Mouse (Mus musculus): ENCODE measurements at regions not wholly inside any gene's neighbourhood (a gene's known extent, or its start where the extent isn't known, plus 50 kb on each side); places are given as distances from the start of the nearest gene placed in this dataset.

DNA sequence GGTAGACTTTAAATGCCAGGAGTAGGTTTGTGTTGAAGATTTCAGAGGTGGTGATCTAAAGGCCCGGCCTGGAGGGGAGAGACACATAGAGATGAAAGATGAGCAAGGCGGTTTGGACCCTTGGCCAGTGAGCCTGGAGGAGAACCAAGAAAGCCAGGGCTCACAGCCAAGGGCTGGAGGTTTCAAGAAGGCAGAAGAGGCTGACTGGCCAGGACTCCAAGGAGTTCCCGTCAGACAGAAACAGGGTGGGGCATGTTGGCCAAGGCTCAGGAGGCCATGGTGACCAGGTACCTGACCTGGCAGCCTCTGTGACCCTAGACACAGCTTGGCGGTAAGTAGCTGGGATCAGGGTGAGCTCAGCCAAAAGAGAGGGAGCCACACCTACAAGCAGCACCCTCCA, 159.3 kb upstream of the Spdye4c start:
- no peak for DNase-seq (ENCODE audit: low read depth, low spot score)

DNA sequence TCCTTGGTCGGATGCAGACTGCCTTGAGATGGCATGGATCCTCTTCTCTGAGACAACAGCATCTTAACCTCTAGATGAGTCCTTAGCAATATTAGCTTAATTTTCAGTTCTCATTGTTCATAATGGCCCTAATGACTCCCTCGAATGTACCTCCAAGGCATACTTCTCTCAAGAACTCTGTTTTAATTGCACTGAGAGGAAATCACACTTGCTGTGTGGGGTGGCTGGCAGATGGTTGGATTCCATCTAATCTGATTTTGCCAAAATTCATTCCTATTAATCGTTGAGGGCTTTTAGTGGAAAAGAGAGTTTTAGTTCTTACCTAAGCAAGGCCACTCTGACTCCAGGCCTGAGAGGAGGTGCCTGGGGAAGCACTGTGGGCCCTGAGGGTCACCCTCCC, 158.3 kb upstream of the Spdye4c start:
- no peak for DNase-seq (ENCODE audit: low read depth, low spot score)

DNA sequence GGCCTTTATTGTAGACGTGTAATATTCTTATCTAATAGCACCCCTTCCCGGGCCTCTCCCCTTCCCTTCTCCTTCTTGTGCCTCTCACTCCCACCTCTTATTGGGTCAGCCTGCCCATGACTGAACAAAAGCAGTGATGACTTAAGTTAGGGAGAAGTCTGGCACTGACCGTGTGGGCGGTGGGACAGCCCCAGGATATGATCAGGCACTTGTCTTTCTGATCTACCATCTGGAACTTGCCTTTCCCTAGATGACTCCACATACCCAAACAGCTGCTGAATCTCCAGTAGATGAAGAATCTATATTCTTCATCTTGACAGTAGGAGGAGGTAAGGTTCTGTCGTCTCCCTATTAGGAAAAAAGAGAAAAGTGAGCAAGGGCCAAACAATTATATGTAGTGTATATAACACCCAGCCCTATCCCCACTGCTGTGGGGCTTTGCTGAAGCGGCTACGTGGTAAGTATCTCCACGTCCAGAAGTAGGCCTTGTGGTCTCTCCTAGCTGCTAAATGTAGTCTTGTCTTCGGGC, 157.4 kb upstream of the Spdye4c start:
- DNase-seq (ENCODE audit: low read depth, low spot score) = no peak

DNA sequence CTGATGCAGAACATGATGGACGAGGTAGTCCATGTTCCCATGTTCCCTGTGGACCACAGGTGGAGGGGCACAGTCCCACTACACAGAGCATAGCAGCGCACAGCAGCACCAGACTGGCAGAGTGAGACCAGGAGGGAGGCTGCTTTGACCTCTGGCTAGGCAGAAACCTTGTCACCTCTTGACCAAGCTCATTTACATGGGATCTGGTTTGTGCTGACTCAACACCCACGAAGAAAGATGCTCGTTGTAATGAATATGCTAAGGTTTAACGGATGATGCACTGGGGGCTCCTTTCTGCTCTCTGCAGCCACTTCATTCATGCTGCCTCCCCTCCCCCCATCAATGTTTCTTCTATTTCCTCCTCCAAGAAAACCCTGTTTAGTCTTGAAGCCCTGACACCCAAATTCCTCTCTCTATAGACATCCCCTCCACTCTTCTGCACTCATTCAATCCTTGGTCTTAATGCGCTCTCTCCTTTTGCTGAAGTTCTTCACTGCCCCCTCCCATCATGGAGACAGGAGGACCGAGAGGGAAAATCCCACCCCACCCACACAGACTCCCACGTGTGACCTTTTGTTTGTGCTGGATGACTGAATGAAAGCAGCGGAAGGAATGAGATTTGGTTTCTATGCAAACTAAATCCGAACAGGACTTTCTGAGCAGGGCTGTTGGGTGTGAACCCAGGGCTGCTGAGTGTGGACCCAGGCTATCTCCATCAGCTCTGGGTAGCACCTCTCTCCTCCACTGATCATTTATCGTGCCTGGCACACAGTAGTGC, 156.6 kb upstream of the Spdye4c start:
- no peak for DNase-seq (ENCODE audit: low read depth, low spot score)

DNA sequence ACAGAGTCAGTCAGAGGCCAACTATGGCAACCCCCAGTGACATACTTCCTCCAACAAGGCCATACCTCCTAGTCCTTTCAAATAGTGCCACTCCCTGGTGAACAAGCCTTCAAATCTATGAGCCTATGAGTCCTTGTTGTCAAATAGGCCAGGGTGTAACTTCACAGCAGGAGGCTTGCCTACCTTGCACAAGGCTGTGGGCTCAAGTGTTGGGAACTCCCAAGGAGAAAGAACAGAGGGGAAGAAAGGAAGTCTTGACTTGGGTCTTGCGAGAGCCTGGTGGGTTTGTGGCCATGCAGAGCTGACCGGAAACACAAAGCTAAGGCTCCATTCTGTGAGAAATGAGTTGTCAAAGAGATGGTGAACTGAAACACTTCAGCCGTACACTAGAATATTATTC, 154.6 kb upstream of the Spdye4c start:
- no peak for DNase-seq (ENCODE audit: low read depth, low spot score)

DNA sequence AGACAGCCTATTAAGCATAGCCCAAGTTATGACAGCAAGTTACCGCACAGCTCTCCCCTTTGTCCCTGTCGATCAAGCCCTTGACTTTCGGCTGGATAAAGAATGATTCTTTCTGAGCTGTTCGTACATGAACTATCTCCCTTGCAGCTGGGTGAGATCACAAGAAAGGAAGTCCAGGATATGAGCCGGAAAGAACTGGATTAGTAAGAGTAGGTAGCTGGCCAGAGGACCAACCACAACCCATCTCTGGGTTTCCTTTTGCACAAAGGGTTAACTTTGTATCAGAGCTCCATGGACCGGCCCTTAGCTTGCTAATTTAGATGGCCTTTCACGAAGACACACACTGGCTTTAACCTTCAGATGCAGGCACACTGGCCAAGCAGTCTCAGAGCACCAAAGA, 153.3 kb upstream of the Spdye4c start:
- no peak for DNase-seq (ENCODE audit: low read depth, low spot score)

DNA sequence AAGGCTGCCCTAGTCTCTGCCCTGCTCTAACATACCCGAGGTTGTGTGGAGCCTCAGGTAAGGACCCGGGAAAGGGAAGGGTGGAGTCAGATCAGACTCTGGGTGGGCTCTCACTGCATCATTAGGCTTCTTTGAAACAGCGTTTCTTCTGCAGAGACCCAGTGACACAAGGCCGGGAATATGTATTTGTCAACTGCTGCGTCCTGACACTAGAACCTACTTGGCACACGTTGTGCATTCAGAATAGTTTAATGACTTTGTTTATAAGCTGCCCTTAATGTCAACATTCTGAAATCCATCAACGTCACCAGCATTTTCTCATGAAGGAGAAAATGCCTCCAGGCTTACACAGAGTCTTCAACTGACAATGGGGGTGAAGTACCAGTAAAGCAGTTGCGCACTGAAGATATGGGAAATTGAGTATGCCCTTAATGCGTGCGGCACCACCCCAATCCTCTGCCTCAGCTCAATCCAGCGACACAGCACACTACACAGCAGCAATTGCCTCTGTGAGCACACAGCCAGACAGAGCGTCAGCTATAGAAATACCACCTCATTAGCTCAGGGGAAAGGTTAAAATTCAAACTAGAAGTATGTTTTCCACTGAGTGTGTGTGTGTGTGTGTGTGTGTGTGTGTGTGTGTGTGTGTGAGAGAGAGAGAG, 152.7 kb upstream of the Spdye4c start:
- DNase-seq (ENCODE audit: low read depth, low spot score) = no peak

DNA sequence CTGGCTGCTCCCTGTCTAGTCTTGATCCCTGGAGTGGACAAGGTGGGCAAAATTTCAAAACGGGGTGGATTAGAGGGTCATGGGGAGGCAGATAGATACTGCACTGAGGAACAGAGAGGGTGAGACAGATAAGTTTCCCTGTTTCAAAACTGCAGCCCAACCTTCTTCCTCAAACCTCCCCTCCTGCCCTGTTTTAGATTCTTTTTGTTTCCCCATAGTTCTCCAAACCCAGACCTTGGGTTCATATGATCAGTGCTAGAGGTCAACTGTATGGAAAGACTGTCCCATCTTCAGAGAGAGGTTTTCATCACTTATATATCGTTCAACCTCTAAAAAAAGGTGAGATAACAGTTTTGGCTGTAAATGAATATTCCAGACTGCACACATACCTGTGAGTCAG, 152.1 kb upstream of the Spdye4c start:
- DNase-seq (ENCODE audit: low read depth, low spot score) = no peak

DNA sequence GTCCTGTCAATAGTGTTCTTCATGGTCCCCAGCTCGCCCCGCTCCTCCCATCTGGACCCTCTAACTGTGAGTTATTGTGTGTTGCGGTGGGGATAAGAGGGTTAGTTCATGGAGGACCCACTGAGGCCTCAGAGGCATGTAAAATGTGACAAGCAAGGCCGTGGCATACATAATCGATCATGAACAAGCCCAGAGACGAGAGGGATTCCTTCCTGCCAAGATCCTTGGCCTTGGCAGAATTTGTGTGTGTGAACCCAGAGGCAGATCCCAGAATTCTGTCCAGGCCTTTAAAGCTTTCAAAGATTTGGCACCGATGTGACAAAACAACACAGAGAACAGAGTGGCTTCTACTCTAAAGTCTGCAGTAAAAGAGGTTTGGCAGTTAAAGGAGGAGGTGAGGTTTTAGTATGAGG, 146.4 kb upstream of the Spdye4c start:
- DNase-seq (ENCODE audit: low read depth, low spot score) = no peak

DNA sequence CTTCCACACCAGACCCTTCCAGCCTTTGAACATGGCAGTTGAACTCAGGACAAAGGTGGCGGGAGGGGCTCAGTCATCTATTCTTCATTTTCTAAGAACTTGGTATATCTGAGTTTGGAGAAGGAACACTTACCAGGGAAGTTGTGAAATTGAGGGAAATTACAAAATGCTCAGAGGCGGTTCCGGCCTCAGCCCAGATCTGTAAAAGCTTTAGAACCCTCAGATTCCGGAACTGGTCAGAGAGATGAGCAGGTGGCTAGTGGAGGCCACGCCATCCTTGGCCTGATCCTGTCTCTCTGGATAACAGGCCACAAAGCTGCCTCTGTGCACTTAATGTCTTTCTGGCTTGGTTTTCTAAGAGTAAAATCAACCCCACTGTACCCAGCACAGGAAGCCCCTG, 145.6 kb upstream of the Spdye4c start:
- no peak for DNase-seq (ENCODE audit: low read depth, low spot score)

DNA sequence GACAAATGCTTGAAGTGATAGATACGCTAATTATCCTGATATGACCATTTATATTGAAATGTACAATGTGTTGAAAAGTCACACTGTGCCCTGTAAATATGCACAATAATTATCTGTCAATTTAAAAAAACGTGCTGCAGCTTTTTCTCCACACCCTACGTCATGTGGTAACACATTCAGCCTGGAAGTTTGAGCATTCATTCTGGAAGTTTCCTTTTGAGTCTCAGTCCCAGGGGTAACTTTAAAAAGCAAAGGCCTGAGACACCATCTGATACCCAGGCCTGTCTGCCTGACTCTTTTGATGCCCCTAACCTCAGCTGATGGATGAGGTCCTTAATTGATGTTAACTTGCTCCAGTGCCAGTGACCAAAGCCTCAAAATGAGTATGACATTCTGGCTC, 141.7 kb upstream of the Spdye4c start:
- DNase-seq (ENCODE audit: low read depth, low spot score) = no peak

DNA sequence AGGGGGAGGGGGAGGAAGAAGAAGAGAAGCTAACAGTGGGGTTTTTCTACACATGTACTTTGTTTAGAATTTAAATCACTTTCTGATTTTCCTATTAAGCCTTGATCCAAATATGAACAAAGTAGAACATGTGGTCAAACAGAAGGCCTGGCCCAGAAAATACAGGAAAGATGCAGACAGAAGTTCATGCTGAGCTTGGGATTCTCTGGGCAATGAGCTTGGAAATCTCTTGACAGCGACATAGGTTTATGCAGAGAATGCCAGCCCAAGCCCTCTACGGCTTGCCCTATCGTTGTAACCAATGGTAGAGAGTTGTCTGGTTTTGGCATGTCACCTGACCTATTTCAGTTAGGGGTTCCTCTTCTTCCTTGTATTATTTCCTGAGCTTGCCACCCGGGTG, 141.0 kb upstream of the Spdye4c start:
- no peak for DNase-seq (ENCODE audit: low read depth, low spot score)

DNA sequence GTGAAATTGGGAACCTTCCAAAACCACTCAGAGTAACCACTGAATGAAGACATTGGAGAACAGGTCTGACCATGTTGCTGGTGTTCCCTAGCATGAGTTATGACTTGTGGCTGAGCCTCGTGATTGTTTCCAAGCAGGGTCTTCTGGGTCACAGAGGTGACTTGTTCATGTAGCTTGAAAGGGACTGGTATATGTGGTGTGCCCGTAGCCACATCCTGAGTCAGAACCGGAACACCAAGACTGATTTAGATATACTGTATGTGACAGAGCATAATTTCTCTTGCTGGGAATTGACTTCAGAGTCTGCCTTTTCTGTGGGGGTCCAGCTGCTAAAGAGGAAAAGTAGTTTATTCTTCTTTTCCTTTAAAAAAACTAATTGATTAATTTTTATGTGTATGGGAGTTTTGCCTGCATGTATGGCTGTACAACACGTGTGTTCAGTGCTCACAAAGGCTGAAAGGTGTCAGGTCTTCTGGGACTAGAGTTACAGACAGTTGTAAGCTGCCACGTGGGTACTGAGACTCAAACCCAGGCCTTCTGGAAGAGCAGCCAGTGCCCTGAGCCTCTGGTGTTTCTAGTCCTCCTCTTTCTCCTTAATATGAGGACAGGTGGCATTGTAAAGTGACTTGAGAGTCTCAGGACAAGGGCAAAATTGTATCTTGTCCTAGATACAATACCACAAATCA, 139.3 kb upstream of the Spdye4c start:
- DNase-seq (ENCODE audit: low read depth, low spot score) = no peak

DNA sequence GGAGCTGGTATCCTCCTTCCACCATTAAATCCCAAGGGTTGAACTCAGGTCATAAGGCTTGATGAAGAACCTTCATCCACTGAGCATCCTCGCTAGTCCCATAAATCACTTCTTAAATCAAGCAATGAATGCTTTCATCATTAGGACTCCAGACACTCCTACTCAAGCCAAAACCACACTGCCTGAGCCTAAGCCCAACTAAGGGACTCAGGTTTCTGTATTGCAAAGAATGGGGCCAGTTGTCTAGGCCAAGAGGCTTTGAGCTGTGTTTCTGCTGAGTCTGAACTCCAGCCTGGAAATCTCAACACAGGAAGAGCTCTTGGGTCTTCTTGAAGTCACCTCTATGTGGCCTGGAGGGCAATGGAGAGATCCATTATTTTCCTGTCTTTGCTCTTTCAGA, 138.4 kb upstream of the Spdye4c start:
- DNase-seq (ENCODE audit: low read depth, low spot score) = no peak

DNA sequence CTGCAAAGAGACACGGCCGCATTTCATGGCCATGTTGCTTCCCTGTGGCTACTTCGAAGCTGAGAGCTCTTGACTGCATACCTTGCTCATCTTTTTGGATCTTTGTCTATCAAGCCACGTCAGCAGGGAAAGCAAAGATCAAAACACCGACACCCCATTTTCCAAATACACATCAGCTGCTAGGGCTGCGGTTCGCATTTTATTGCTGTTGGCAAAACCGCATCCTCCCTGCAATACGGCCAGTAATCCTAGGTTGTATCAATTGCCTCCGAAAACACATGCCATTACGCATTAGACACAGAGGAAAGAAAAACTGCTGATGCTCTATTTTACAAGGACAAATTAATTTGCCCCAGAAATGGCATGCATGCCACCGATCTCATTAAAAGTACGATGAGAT, 136.5 kb upstream of the Spdye4c start:
- DNase-seq (ENCODE audit: low read depth, low spot score) = no peak

DNA sequence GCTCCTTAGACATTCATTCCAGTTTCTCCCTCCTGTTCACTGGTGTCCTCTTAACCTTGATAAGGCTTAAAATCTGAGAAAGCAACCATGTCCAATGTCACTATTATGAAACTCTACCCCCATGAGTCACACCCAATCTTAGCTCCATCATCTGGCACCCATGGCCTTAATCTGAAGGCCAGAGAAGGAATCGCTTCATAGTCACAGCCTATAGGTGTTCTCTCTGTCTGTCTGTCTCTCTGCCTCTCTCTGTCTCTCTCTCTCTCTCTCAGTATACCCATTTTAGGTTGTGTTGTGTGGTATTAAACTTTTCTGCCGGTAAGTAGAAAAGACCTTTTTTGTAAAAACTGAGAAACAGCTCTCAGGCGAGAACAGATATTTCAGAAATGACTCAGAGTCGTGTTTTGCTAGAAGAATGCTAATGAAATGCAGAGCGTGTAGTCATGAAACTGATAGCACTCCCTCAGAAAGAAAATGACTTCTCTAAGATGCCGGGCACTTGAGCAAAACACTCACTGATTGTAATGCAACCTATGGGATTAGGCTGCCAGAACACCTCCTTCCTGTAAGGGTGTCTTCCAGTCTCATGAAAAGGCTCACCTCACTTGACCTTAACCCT, 133.3 kb upstream of the Spdye4c start:
- no peak for DNase-seq (ENCODE audit: low read depth, low spot score)

DNA sequence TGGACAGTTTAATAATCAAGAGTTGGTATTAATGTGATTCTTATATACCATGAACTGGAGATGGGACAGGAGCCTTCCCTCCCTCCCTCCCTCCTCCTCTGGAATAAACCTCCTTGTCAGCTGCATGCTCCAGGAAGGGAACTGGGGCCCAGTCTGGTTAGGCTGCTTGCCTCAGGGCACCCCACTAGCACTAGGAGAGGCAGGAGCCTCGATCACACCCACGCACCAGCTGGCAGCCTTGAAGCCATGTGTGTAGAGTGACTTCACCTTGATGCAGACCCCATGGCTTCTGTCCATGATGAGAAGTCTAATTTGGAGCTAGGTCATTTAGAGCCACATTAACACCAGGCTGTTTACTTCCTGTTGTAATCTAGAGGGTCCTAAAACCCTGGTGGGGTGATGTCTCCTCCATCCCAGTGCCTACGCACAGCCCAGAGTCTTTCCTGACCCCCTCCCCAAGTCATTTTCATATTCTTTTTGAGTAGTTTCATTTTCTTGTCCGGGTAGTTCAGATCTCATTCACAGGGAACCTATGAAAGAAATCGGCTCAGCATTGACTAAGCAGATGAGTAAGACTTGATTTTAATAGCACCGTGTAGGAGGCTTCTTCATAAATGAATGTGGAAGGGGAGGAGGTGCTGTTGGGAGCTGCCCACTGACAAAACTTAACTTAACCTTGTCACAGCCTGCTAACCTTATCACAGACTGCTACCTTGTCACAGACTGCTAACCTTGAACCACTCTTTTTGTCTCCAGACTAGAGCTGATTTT, 125.6 kb upstream of the Spdye4c start:
- no peak for DNase-seq (ENCODE audit: low read depth, low spot score)

DNA sequence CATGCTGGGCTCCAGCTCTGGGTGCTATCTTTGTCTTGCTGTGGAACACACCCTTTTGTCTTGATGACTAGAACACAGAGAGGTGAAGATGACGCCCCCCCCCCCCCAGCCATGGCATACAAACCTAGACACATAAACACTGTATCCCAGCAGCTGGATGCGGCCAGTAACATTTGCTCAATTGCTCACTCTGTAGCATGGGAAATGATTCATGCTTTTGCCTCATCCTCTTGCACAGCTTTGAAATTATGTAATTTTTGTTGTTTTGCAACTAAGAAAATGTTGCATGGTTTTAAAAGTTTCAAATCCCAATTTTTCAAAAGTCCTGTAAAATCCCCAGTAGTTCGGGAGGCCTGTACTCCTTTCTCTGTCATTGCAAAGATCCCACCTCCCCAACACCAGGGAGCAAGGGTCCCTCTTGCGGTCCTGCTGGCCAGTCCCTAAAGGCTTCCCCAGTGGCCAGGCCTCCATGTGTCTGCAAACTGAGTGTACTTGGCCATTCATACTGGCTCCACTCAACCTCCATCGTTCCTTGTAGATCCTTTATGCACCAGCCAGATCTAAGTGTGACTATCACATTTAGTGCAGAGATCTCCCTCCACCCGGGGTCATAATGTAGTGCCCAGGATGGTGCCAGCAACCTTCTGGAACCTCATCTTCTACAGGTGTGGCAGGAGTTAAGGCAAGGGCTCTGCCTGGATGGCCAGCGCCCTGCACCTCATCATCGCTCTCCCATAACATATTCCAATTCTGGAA, 123.3 kb upstream of the Spdye4c start:
- peak; percentile 42 for DNase-seq (ENCODE audit: low read depth, low spot score)

DNA sequence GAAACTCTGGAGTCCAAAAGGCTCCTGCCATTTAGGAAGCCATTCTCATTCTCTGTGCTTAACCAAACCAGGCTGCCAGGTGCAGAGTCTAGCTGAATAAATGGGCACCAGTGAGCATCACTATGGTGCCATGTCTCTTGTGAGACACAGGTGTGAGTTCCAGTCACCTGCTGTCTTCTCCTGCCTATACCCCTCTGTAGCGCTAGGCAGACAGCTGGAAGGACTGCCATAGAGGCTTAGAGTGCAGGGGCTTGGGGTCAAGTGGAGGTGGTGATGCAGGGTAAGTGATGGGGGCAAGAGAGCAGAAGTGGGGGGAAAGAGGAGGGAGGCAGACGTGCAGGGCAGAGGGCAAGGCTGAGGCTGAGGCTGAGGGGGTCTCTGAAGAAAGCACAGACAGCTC, 122.7 kb upstream of the Spdye4c start:
- DNase-seq (ENCODE audit: low read depth, low spot score) = no peak

DNA sequence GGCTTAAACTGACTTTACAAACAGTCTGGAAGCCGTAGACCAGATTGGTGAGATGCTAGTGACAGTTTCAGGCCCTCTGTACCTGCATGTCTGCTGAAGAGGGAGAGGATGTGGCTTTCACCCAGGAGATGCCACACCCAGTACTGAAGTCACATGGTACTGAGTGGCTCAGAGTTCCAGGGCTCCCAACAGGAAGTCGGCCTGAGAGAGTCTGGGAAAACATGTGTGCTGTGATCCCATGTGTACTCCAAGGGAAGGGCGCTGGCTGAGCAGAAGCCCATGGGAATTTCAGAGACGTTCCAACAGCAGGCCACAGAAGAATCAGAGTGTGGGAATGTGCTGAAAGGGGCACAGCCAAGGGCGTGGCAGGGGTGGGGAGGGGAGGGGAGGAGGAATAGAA, 120.7 kb upstream of the Spdye4c start:
- DNase-seq (ENCODE audit: low read depth, low spot score) = peak; percentile 81

Measured in skeletal muscle tissue, adult 2 months (tissue).